ENCODE assay signal across 8 mouse cellular contexts in the genomic region with DNA sequence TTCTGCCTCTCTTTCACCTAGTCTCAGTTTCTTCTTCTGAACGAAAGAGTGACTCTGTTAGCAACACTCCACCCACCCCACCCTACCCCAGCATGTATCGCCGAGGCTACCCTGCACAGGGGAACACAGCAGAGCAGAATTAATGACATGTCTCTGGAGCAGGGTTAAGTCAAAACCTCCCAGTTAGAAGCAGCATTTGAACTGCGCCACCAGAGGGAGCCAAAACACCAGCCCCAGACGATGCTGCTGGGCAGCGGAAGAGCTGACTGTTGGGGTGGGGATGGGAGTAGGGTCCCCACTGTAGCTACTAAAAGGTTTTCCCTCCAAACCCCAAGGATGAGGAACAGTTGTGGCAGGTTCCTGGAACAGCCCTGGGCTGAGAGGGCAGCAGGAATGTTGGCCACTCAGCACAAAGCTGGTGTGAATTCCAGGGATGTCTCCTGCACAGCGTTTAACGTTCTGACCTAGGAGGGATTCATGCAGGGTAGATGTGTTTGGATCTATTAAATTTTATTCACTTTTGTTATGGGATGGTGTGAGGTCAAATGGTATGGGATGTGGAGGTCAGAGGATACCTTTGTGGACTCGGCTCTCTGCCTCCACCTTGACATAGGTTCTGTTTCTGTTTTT. TPM values are rescaled to one million over a fixed set of nuclear protein-coding genes. Genes with fewer than 3 reads are reported as not detected.
DNase-seq lines count a peak whose midpoint lies in the region; ATAC-seq and TF ChIP-seq lines count a peak whose summit lies in the region.

No protein-coding gene starts in this region.

- H3K9me3 ChIP-seq in E14TG2a.4 (ENCODE audit: low read length), result peaks cover 11% of the 10 kb centered on the region
- no peaks in the 10 kb centered on the region for H3K9me3 ChIP-seq in heart, embryonic 16.5 days (replicated peaks; ENCODE audit: control insufficient read depth, low read length)
- H3K9me3 ChIP-seq in lung, postnatal 0 days (ENCODE audit: low read length), result no peaks in the 10 kb centered on the region

- no peak overlapping the region for H3K9ac ChIP-seq in heart, embryonic 16.5 days (ENCODE audit: low read length)
- H3K9ac ChIP-seq in lung, postnatal 0 days (replicated peaks; ENCODE audit: low read depth), result no peak overlapping the region

- no peak overlapping the region for H3K27ac ChIP-seq in heart, embryonic 16.5 days (ENCODE audit: low read length)
- H3K27ac ChIP-seq in lung, postnatal 0 days (ENCODE audit: low read length), result no peak overlapping the region

- H3K36me3 ChIP-seq in E14TG2a.4 (ENCODE audit: insufficient read depth, low read length), result no peaks in the 10 kb centered on the region
- H3K36me3 ChIP-seq in heart, embryonic 16.5 days (ENCODE audit: control insufficient read depth, insufficient read depth), result no peaks in the 10 kb centered on the region
- no peaks in the 10 kb centered on the region for H3K36me3 ChIP-seq in lung, postnatal 0 days (ENCODE audit: insufficient read depth, low read length)

- H3K4me3 ChIP-seq in E14TG2a.4 (replicated peaks; ENCODE audit: low read length), result no peak overlapping the region
- no peak overlapping the region for H3K4me3 ChIP-seq in heart, embryonic 16.5 days (ENCODE audit: low read length)
- H3K4me3 ChIP-seq in lung, postnatal 0 days (ENCODE audit: low read depth, low read length), result no peak overlapping the region

- H3K4me1 ChIP-seq in E14TG2a.4 (replicated peaks; ENCODE audit: low read depth, low read length), result peaks cover 9% of the 10 kb centered on the region
- H3K4me1 ChIP-seq in heart, embryonic 16.5 days (ENCODE audit: control insufficient read depth, insufficient read depth, low read length), result no peaks in the 10 kb centered on the region
- H3K4me1 ChIP-seq in lung, postnatal 0 days (ENCODE audit: insufficient read depth, low read depth, low read length), result no peaks in the 10 kb centered on the region

- peak; percentile 85 for DNase-seq in adrenal gland, postnatal 10 days
- DNase-seq in embryo, embryonic 9.5 days (ENCODE audit: extremely low spot score), result peak; percentile 80
- DNase-seq in kidney, postnatal 25 days, result peak; percentile 82 to 83
- peak; percentile 84 for DNase-seq in lung, postnatal 0 days (ENCODE audit: low spot score)
- DNase-seq in retina, embryonic 14.5 days (ENCODE audit: low spot score), result peak; percentile 93
- peak; percentile 66 to 76 for DNase-seq in urinary bladder, postnatal 36 days (ENCODE audit: low spot score in 2 of 2)

- no peak for TF ChIP-seq EP300 in lung, postnatal 0 days (IDR thresholded peaks at IDR 0.05)

- 16% methylated on average over 9 of the region's 9 CpGs for WGBS in heart, embryonic 16.5 days
- WGBS in lung, postnatal 0 days, result 15% methylated on average over 9 of the region's 9 CpGs

- ATAC-seq in heart, embryonic 16.5 days (replicated peaks; ENCODE audit: extremely low read depth, insufficient read depth, low FRiP score), result peak; percentile 23
- ATAC-seq in lung, postnatal 0 days, result peak; percentile 66

- H3K4me2 ChIP-seq in heart, embryonic 16.5 days (ENCODE audit: low read depth, low read length), result peak overlapping the region; percentile 12; the same call in 1 of the 2 replicates
- no peak overlapping the region for H3K4me2 ChIP-seq in lung, postnatal 0 days (replicated peaks; ENCODE audit: low read depth, low read length)

- TF ChIP-seq CTCF in E14TG2a.4 (conservative IDR thresholded peaks at IDR 0.05; ENCODE audit: low read length), result peak; percentile 88
- peak; percentile 98 for TF ChIP-seq CTCF in lung, postnatal 0 days (IDR thresholded peaks at IDR 0.05)

- peaks cover 12% of the 10 kb centered on the region for H3K27me3 ChIP-seq in E14TG2a.4 (ENCODE audit: insufficient read depth, low read length)
- H3K27me3 ChIP-seq in heart, embryonic 16.5 days (ENCODE audit: control insufficient read depth, insufficient read depth, low read length), result no peaks in the 10 kb centered on the region
- H3K27me3 ChIP-seq in lung, postnatal 0 days (replicated peaks; ENCODE audit: insufficient read depth, low read length), result no peaks in the 10 kb centered on the region

RNA-seq across cellular contexts. Expression of a gene that starts 14.1 kb away (rescaled TPM):
- under 1 TPM in 1 of 2 experiments, not detected in 1; 0.27 TPM for total RNA-seq in adrenal gland, postnatal 10 days (2021)
- polyA plus RNA-seq in heart, embryonic 16.5 days (2015; fragmentation: Nextera tagmentation; extraction: Ambion mirVana), result 1.8 and 1.9 TPM in 2 replicates
- polyA plus RNA-seq in lung, postnatal 0 days (2015; fragmentation: Nextera tagmentation; extraction: Ambion mirVana), result 10.5 and 10.6 TPM in 2 replicates

RNA-seq across cellular contexts. Expression of a gene that starts 19.3 kb away (rescaled TPM):
- 100 to 1,000 TPM; 267 to 270 TPM for total RNA-seq in adrenal gland, postnatal 10 days (2021)
- polyA plus RNA-seq in heart, embryonic 16.5 days (2015; fragmentation: Nextera tagmentation; extraction: Ambion mirVana), result 125 and 146 TPM in 2 replicates
- polyA plus RNA-seq in lung, postnatal 0 days (2015; fragmentation: Nextera tagmentation; extraction: Ambion mirVana), result 107 and 109 TPM in 2 replicates

RNA-seq across cellular contexts. Expression of a gene that starts 39.4 kb away (rescaled TPM):
- total RNA-seq in adrenal gland, postnatal 10 days (2021), result 1 to 10 TPM; 1.5 to 2.8 TPM
- polyA plus RNA-seq in heart, embryonic 16.5 days (2015; fragmentation: Nextera tagmentation; extraction: Ambion mirVana), result 1.2 and 1.9 TPM in 2 replicates
- 2.2 and 2.4 TPM in 2 replicates for polyA plus RNA-seq in lung, postnatal 0 days (2015; fragmentation: Nextera tagmentation; extraction: Ambion mirVana)

RNA-seq across cellular contexts. Expression of a gene that starts 39.5 kb away (rescaled TPM):
- total RNA-seq in adrenal gland, postnatal 10 days (2021), result 1 to 10 TPM; 3.4 to 4.3 TPM
- polyA plus RNA-seq in heart, embryonic 16.5 days (2015; fragmentation: Nextera tagmentation; extraction: Ambion mirVana), result 9.1 and 9.8 TPM in 2 replicates
- polyA plus RNA-seq in lung, postnatal 0 days (2015; fragmentation: Nextera tagmentation; extraction: Ambion mirVana), result 3.9 and 4.8 TPM in 2 replicates

RNA-seq across cellular contexts. Expression of a gene that starts 41.5 kb away (rescaled TPM):
- total RNA-seq in adrenal gland, postnatal 10 days (2021), result 10 to 100 TPM; 69.6 to 80.2 TPM
- polyA plus RNA-seq in heart, embryonic 16.5 days (2015; fragmentation: Nextera tagmentation; extraction: Ambion mirVana), result 59.6 and 67.6 TPM in 2 replicates
- 29.6 and 30.8 TPM in 2 replicates for polyA plus RNA-seq in lung, postnatal 0 days (2015; fragmentation: Nextera tagmentation; extraction: Ambion mirVana)
